Mouse (Mus musculus) activated CD4-positive, CD25-positive, alpha-beta regulatory T cell, adult 4 months (primary cell): Measurements from ENCODE around the gene Ralgapa2. TPM values are rescaled to one million over a fixed set of nuclear protein-coding genes. Genes with fewer than 3 reads are reported as not detected.
"Not testable (repeated sequence)": the region's sequence is repeated elsewhere in the genome, so short reads cannot be mapped to it uniquely, and the experiment has no call there.

Experiments
- ATAC-seq: one replicate; pipeline ENCODE4 v1.8.0; 2017
- polyA plus RNA-seq, 2 experiments: library from polyadenylated mRNA; unstranded; fragments of 100-300 nt; shearing (Covaris generic); gene quantifications; one replicate each; pipeline ENCODE4 v1.2.1; 2017

Ralgapa2 gene
- polyA plus RNA-seq, 2 experiments from 2014 or later, result 9.3 to 12.0 TPM

- no peak for ATAC-seq
Observed at GRCm38 (mm10) chr2:146498298-146498697, 13.8 kb downstream of the Ralgapa2 start.

GRCm38 (mm10) chr2:146496995-146497394 is 15.1 kb downstream of the Ralgapa2 start:
- ATAC-seq, result no peak

- no peak for ATAC-seq
Observed at GRCm38 (mm10) chr2:146495781-146496180, 16.4 kb downstream of the Ralgapa2 start.

- ATAC-seq, result no peak
Observed at GRCm38 (mm10) chr2:146493354-146493946, 18.7 kb downstream of the Ralgapa2 start.

GRCm38 (mm10) chr2:146491830-146492610 is 20.1 kb downstream of the Ralgapa2 start:
- ATAC-seq, result no peak

GRCm38 (mm10) chr2:146490926-146491325 is 21.2 kb downstream of the Ralgapa2 start:
- ATAC-seq, result no peak

- no peak for ATAC-seq
Observed at GRCm38 (mm10) chr2:146488291-146488690, 23.9 kb downstream of the Ralgapa2 start.

GRCm38 (mm10) chr2:146482859-146483258 is 29.3 kb downstream of the Ralgapa2 start:
- ATAC-seq, result no peak

- no peak for ATAC-seq
Observed at GRCm38 (mm10) chr2:146477491-146477890, 34.7 kb downstream of the Ralgapa2 start.

- ATAC-seq, result no peak
Observed at GRCm38 (mm10) chr2:146476428-146476972, 35.6 kb downstream of the Ralgapa2 start.

GRCm38 (mm10) chr2:146476001-146476400 is 36.1 kb downstream of the Ralgapa2 start:
- ATAC-seq, result no peak

- no peak for ATAC-seq
Observed at GRCm38 (mm10) chr2:146470947-146471346, 41.2 kb downstream of the Ralgapa2 start.

- no peak for ATAC-seq
Observed at GRCm38 (mm10) chr2:146469707-146470420, 42.3 kb downstream of the Ralgapa2 start.

- no peak for ATAC-seq
Observed at GRCm38 (mm10) chr2:146468898-146469297, 43.2 kb downstream of the Ralgapa2 start.

- no peak for ATAC-seq
Observed at GRCm38 (mm10) chr2:146468016-146468415, 44.1 kb downstream of the Ralgapa2 start.

- not testable (repeated sequence) for ATAC-seq
Observed at GRCm38 (mm10) chr2:146466811-146467210, 45.3 kb downstream of the Ralgapa2 start.

- ATAC-seq, result no peak
Observed at GRCm38 (mm10) chr2:146457494-146457893, 54.6 kb downstream of the Ralgapa2 start.

- no peak for ATAC-seq
Observed at GRCm38 (mm10) chr2:146456612-146457011, 55.5 kb downstream of the Ralgapa2 start.

- no peak for ATAC-seq
Observed at GRCm38 (mm10) chr2:146456062-146456461, 56.1 kb downstream of the Ralgapa2 start.

- ATAC-seq, result no peak
Observed at GRCm38 (mm10) chr2:146444009-146444408, 68.1 kb downstream of the Ralgapa2 start.

GRCm38 (mm10) chr2:146443291-146443875 is 68.8 kb downstream of the Ralgapa2 start:
- ATAC-seq, result no peak

- ATAC-seq, result no peak
Observed at GRCm38 (mm10) chr2:146441711-146442110, 70.4 kb downstream of the Ralgapa2 start.

GRCm38 (mm10) chr2:146428751-146429150 is 83.4 kb downstream of the Ralgapa2 start:
- no peak for ATAC-seq
